Mouse (Mus musculus) regulatory T cell (primary cell): ENCODE data around the gene Cd44.

Experiments used
- in situ Hi-C: fragments of 300-600 bp; cut with MboI, MseI; formaldehyde crosslinking; loops from one replicate; pipeline ENCODE4 v1.15.1; 2025; ENCODE audit warnings: high pct_unique_total_duplicates

The Cd44 gene

GRCm38 (mm10) chr2:102771304-102771703, 130.2 kb downstream of the Cd44 start:
- in situ Hi-C loops, result no loop called here

DNA sequence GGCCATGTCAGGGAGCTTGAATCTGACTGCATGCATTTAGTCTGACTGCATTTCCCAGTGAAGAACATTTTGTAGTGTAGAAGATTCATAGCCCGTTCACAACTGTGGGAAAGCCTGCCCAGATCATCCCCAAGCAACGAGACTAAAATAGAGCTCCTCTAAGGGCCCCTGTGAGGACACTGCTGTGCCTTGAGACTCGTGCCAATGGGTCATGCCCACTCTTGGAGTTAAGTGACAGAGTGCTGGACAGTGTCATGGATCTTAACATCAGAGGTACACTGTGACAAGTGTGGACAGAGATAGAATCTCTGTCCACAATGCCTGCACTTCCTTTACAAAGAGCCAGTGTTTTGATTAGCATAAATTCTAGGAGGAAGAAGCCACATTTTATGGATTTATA, 133.2 kb downstream of the Cd44 start:
- in situ Hi-C loops, result no loop called here

GRCm38 (mm10) chr2:102764602-102765374, 136.7 kb downstream of the Cd44 start:
- in situ Hi-C loops, result no loop called here

GRCm38 (mm10) chr2:102763991-102764390, 137.5 kb downstream of the Cd44 start:
- in situ Hi-C loops, result no loop called here

- in situ Hi-C loops, result no loop called here
Observed at GRCm38 (mm10) chr2:102763176-102763575, 138.3 kb downstream of the Cd44 start.
